Mouse (Mus musculus) ES-Bruce4 (cell line): ENCODE results near the gene Zdhhc14.

Experiments
- CTCF ChIP-seq: IDR thresholded peaks from one replicate; pipeline ENCODE4 v1.8.1; 2011; ENCODE audit warnings: low read depth, low read length
- EP300 ChIP-seq: IDR thresholded peaks from 2 replicates; pipeline ENCODE4 v1.6.1; 2011; ENCODE audit warnings: low read depth, low read length; ENCODE audit not compliant: insufficient read depth
- POLR2A ChIP-seq: IDR thresholded peaks from one replicate; pipeline ENCODE4 v1.8.1; 2011; ENCODE audit warnings: low read length; ENCODE audit not compliant: insufficient read depth

GRCm38 (mm10) chr17:5569131-5570030, 77.0 kb downstream of the Zdhhc14 start:
- TF ChIP-seq EP300 (no peak), POLR2A (no peak), CTCF (no peak)
